In the genomic region with DNA sequence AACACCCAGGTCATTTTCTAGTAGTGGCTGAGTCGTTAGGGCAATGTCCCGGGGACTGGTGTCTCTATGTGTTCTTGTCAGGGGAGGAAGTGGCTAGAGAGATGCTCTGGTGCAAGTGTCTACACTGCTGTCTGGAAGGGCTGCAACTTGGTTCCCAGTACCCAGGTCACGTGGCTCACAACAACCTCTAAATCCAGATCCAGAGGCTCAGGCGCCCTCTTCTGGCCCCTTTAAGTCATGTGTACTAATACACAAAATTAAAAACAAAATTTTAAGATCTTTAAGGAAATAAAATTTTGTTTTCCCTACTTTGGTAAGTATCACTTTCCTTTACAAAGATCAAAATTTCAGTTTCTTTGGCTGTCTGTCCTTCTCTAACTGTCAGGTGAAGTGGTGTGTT, we compare ENCODE assay signal across 32 mouse cellular contexts.
DNase-seq lines count a peak whose midpoint lies in the region; ATAC-seq and TF ChIP-seq lines count a peak whose summit lies in the region.
"Had no signal": no experiment of that assay in that cellular context is flagged by ENCODE, and none has a peak within 500 bp of the region (broad histone marks: within the 10 kb centered on the region; RNA-seq: fewer than 3 reads in every experiment).

No protein-coding gene starts in this region.

- dilution Hi-C loops in CH12.LX (cut with MboI; ENCODE audit: extremely low pct_ligation_motif_present, extremely low pct_unique_long_range_greater_than_20kb, low sequenced_read_pairs) = no loop called here

- no peak overlapping the region for H3K4me2 ChIP-seq in liver, embryonic 14.5 days (ENCODE audit: low read depth)
- H3K4me2 ChIP-seq in liver, embryonic 12.5 days = no peak overlapping the region
- H3K4me2 ChIP-seq in CH12.LX (ENCODE audit: insufficient read depth, low read depth, poor library complexity, severe bottlenecking) = no peak overlapping the region
- H3K4me2 ChIP-seq in kidney, embryonic 15.5 days = no peak overlapping the region
- H3K4me2 ChIP-seq in hindbrain, embryonic 13.5 days = no peak overlapping the region
- H3K4me2 ChIP-seq: embryonic facial prominence, embryonic 15.5 days; forebrain, embryonic 12.5 days; heart, embryonic 12.5 days; hindbrain, embryonic 15.5 days; limb, embryonic 12.5 days; neural tube, embryonic 12.5 days had no signal

- no peak for TF ChIP-seq POLR2A in CH12.LX (IDR thresholded peaks at IDR 0.05; ENCODE audit: low read depth, low read length)
- no peak for TF ChIP-seq POLR2A in bone marrow, adult 2 months (IDR thresholded peaks at IDR 0.05; ENCODE audit: borderline replicate concordance, control insufficient read depth, low read depth, low read length)

- H3K9me3 ChIP-seq in liver, embryonic 14.5 days (ENCODE audit: control insufficient read depth, low read length) = no peaks in the 10 kb centered on the region
- no peaks in the 10 kb centered on the region for H3K9me3 ChIP-seq in liver, embryonic 12.5 days (replicated peaks)
- H3K9me3 ChIP-seq in CH12.LX (replicated peaks; ENCODE audit: low read length) (peaks cover 4% of the 10 kb centered on the region), ES-E14 (ENCODE audit: control insufficient read depth, insufficient read depth, low read depth, low read length) (no peaks in the 10 kb centered on the region)
- H3K9me3 ChIP-seq in kidney, embryonic 15.5 days (replicated peaks) = no peaks in the 10 kb centered on the region
- no peaks in the 10 kb centered on the region for H3K9me3 ChIP-seq in hindbrain, embryonic 13.5 days
- H3K9me3 ChIP-seq: embryonic facial prominence, embryonic 10.5 days; embryonic facial prominence, embryonic 15.5 days; forebrain, embryonic 12.5 days; heart, embryonic 12.5 days; hindbrain, embryonic 15.5 days; limb, embryonic 12.5 days; midbrain, embryonic 10.5 days; neural tube, embryonic 12.5 days had no signal

- H3K27ac ChIP-seq in liver, embryonic 14.5 days = no peak overlapping the region
- no peak overlapping the region for H3K27ac ChIP-seq in liver, embryonic 12.5 days
- no peak overlapping the region for H3K27ac ChIP-seq in CH12.LX (ENCODE audit: insufficient read depth, low read depth)
- H3K27ac ChIP-seq in ES-E14 (ENCODE audit: insufficient read depth, low read depth, low read length, poor library complexity, severe bottlenecking) = no peak overlapping the region
- no peak overlapping the region for H3K27ac ChIP-seq in bone marrow, adult 2 months (ENCODE audit: control insufficient read depth, insufficient read depth, low read depth, low read length, poor library complexity)
- no peak overlapping the region for H3K27ac ChIP-seq in kidney, embryonic 15.5 days
- no peak overlapping the region for H3K27ac ChIP-seq in hindbrain, embryonic 13.5 days
- H3K27ac ChIP-seq: embryonic facial prominence, embryonic 10.5 days; embryonic facial prominence, embryonic 15.5 days; forebrain, embryonic 12.5 days; hindbrain, embryonic 15.5 days; limb, embryonic 12.5 days; midbrain, embryonic 10.5 days; neural tube, embryonic 12.5 days had no signal

- 75% methylated on average over 4 of the region's 4 CpGs for WGBS in liver, embryonic 14.5 days (ENCODE audit: insufficient replicate concordance)
- WGBS in liver, embryonic 12.5 days (ENCODE audit: insufficient replicate concordance) = 82% methylated on average over 4 of the region's 4 CpGs
- WGBS in bone marrow, adult 2 months = 82% methylated on average over 4 of the region's 4 CpGs
- 90% methylated on average over 4 of the region's 4 CpGs for WGBS in kidney, embryonic 15.5 days
- 91% methylated on average over 4 of the region's 4 CpGs for WGBS in hindbrain, embryonic 13.5 days

- H3K36me3 ChIP-seq in liver, embryonic 14.5 days (replicated peaks; ENCODE audit: control insufficient read depth, insufficient read depth, low read depth) = no peaks in the 10 kb centered on the region
- H3K36me3 ChIP-seq in liver, embryonic 12.5 days = no peaks in the 10 kb centered on the region
- H3K36me3 ChIP-seq in CH12.LX (replicated peaks in 1 of 2; ENCODE audit: control insufficient read depth in 1 of 2, insufficient read depth in 1 of 2, low read length in 1 of 2) (no peaks in the 10 kb centered on the region), ES-E14 (ENCODE audit: control insufficient read depth, insufficient read depth, low read length, poor library complexity, severe bottlenecking) (no peaks in the 10 kb centered on the region)
- H3K36me3 ChIP-seq in kidney, embryonic 15.5 days = no peaks in the 10 kb centered on the region
- no peaks in the 10 kb centered on the region for H3K36me3 ChIP-seq in hindbrain, embryonic 13.5 days
- H3K36me3 ChIP-seq: embryonic facial prominence, embryonic 10.5 days; embryonic facial prominence, embryonic 15.5 days; forebrain, embryonic 12.5 days; heart, embryonic 12.5 days; hindbrain, embryonic 15.5 days; limb, embryonic 12.5 days; midbrain, embryonic 10.5 days; neural tube, embryonic 12.5 days had no signal

- in situ Hi-C loops in CH12.LX (cut with MboI; ENCODE audit: low pct_ligation_motif_present, low pct_unique_long_range_greater_than_20kb, low sequenced_read_pairs) = loop anchor here (10.0 kb wide), 1 partner anchor 162 kb away; no protein-coding TSS in a partner anchor
- in situ Hi-C loops in ES-E14 (cut with MboI; ENCODE audit: low sequenced_read_pairs in 2 of 2, unreplicated experiment in 2 of 2) = no loop called here

- no peak for DNase-seq in liver, embryonic 14.5 days (ENCODE audit: low read depth in 3 of 3, low spot score in 3 of 3)
- DNase-seq in CH12.LX (ENCODE audit: extremely low read depth) (no peak), ES-E14 (ENCODE audit: low read depth, low spot score) (no peak)
- DNase-seq: adrenal gland, adult 2 months; adrenal gland, postnatal 36 days; cerebellum, adult 2 months; cerebellum, postnatal 25 days; gastrocnemius, postnatal 36 days; heart, adult 18-20 months; kidney, adult 2 months; kidney, postnatal 10 days; lung, adult 2 months; lung, postnatal 14 days; right cerebral cortex, adult 18-20 months; thymus, adult 2 months; thymus, postnatal 36 days had no signal

- no peak for TF ChIP-seq EP300 in liver, embryonic 14.5 days (IDR thresholded peaks at IDR 0.05; ENCODE audit: low read depth)
- no peak for TF ChIP-seq EP300 in CH12.LX (IDR thresholded peaks at IDR 0.05; ENCODE audit: low read length)

- peaks cover 0 to 2% of the 10 kb centered on the region in 2 experiments; a peak in 1 of 4 replicates for H3K4me1 ChIP-seq in liver, embryonic 14.5 days (replicated peaks; ENCODE audit: control insufficient read depth in 2 of 2, insufficient read depth in 2 of 2, low read length in 1 of 2)
- H3K4me1 ChIP-seq in liver, embryonic 12.5 days = 0 out of 2 replicates have a peak, but pooled peaks cover 5% of the 10 kb centered on the region
- H3K4me1 ChIP-seq in CH12.LX (ENCODE audit: control insufficient read depth in 1 of 2, insufficient read depth in 2 of 2) (peaks cover 34 to 95% of the 10 kb centered on the region in 2 experiments), ES-E14 (ENCODE audit: control insufficient read depth in 2 of 2, insufficient read depth in 2 of 2, low read length in 2 of 2, poor library complexity in 1 of 2) (no peaks in the 10 kb centered on the region)
- H3K4me1 ChIP-seq in bone marrow, adult 2 months (ENCODE audit: control insufficient read depth, insufficient read depth, low read length) = peaks cover 2% of the 10 kb centered on the region; the same call in 1 of the 2 replicates
- H3K4me1 ChIP-seq in kidney, embryonic 15.5 days = no peaks in the 10 kb centered on the region
- H3K4me1 ChIP-seq in hindbrain, embryonic 13.5 days (replicated peaks) = peaks cover 6% of the 10 kb centered on the region; the same call in 1 of the 2 replicates
- H3K4me1 ChIP-seq: embryonic facial prominence, embryonic 15.5 days; hindbrain, embryonic 15.5 days; neural tube, embryonic 12.5 days had no signal

- TF ChIP-seq RAD21 in CH12.LX (IDR thresholded peaks at IDR 0.05; ENCODE audit: low read depth, low read length) = peak; percentile 50

- ATAC-seq in liver, embryonic 14.5 days (ENCODE audit: insufficient read depth) = no peak
- no peak for ATAC-seq in liver, embryonic 12.5 days
- no peak for ATAC-seq in kidney, embryonic 15.5 days (replicated peaks; ENCODE audit: low FRiP score)
- no peak for ATAC-seq in hindbrain, embryonic 13.5 days (ENCODE audit: low FRiP score)
- ATAC-seq: activated CD4-positive, CD25-positive, alpha-beta regulatory T cell, adult 4 months; inflammation-experienced regulatory T-cells, adult 6 months; midbrain, embryonic 16.5 days had no signal

- peak; percentile 30; the same call in 1 of the 2 replicates for TF ChIP-seq CTCF in liver, embryonic 14.5 days (IDR thresholded peaks at IDR 0.05; ENCODE audit: low read depth)
- TF ChIP-seq CTCF in CH12.LX (conservative IDR thresholded peaks at IDR 0.05 in 1 of 2, IDR thresholded peaks at IDR 0.05 in 1 of 2; ENCODE audit: low read depth in 2 of 2, low read length in 2 of 2) = peak in 1 of 2 experiments; percentile 51; a peak in 2 of 4 replicates
- TF ChIP-seq CTCF in bone marrow, adult 2 months (IDR thresholded peaks at IDR 0.05; ENCODE audit: control insufficient read depth, insufficient read depth, low read length) = 0 out of 2 replicates have a peak, but pooled peaks have one; percentile 4

- H3K4me3 ChIP-seq in liver, embryonic 14.5 days (ENCODE audit: insufficient read depth in 1 of 2, low read depth in 2 of 2, low read length in 2 of 2) = no peak overlapping the region
- no peak overlapping the region for H3K4me3 ChIP-seq in liver, embryonic 12.5 days
- no peak overlapping the region for H3K4me3 ChIP-seq in CH12.LX (replicated peaks in 1 of 3; ENCODE audit: low read depth in 2 of 3, low read length in 2 of 3, poor library complexity in 1 of 3)
- H3K4me3 ChIP-seq in ES-E14 (ENCODE audit: insufficient read depth in 1 of 2, low read depth in 1 of 2, low read length in 2 of 2, poor library complexity in 1 of 2, severe bottlenecking in 1 of 2) = no peak overlapping the region
- no peak overlapping the region for H3K4me3 ChIP-seq in bone marrow, adult 2 months (replicated peaks; ENCODE audit: control insufficient read depth, low read depth, low read length)
- no peak overlapping the region for H3K4me3 ChIP-seq in kidney, embryonic 15.5 days (replicated peaks)
- H3K4me3 ChIP-seq in hindbrain, embryonic 13.5 days = no peak overlapping the region
- H3K4me3 ChIP-seq: embryonic facial prominence, embryonic 10.5 days; embryonic facial prominence, embryonic 15.5 days; forebrain, embryonic 12.5 days; heart, embryonic 12.5 days; hindbrain, embryonic 15.5 days; limb, embryonic 12.5 days; midbrain, embryonic 10.5 days; myocyte; neural tube, embryonic 12.5 days had no signal

- H3K9ac ChIP-seq in liver, embryonic 14.5 days (replicated peaks) = no peak overlapping the region
- H3K9ac ChIP-seq in liver, embryonic 12.5 days = no peak overlapping the region
- H3K9ac ChIP-seq in CH12.LX (ENCODE audit: insufficient read depth, low read depth) = no peak overlapping the region
- H3K9ac ChIP-seq in ES-E14 (ENCODE audit: insufficient read depth, low read depth, low read length, poor library complexity, severe bottlenecking) = no peak overlapping the region
- H3K9ac ChIP-seq in kidney, embryonic 15.5 days = no peak overlapping the region
- no peak overlapping the region for H3K9ac ChIP-seq in hindbrain, embryonic 13.5 days
- H3K9ac ChIP-seq: embryonic facial prominence, embryonic 15.5 days; forebrain, embryonic 12.5 days; heart, embryonic 12.5 days; hindbrain, embryonic 15.5 days; limb, embryonic 12.5 days; neural tube, embryonic 12.5 days had no signal

- H3K79me2 ChIP-seq in CH12.LX (replicated peaks; ENCODE audit: control insufficient read depth, extremely low read depth, insufficient read depth, poor library complexity, severe bottlenecking) = no peaks in the 10 kb centered on the region

- no peaks in the 10 kb centered on the region for H3K27me3 ChIP-seq in liver, embryonic 14.5 days (ENCODE audit: control insufficient read depth, insufficient read depth, low read length)
- H3K27me3 ChIP-seq in liver, embryonic 12.5 days (replicated peaks) = peaks cover 8% of the 10 kb centered on the region; the same call in 1 of the 2 replicates
- H3K27me3 ChIP-seq in CH12.LX (replicated peaks) = no peaks in the 10 kb centered on the region
- peaks cover 3% of the 10 kb centered on the region; the same call in 1 of the 2 replicates for H3K27me3 ChIP-seq in kidney, embryonic 15.5 days
- H3K27me3 ChIP-seq in hindbrain, embryonic 13.5 days = no peaks in the 10 kb centered on the region
- H3K27me3 ChIP-seq: embryonic facial prominence, embryonic 15.5 days; forebrain, embryonic 12.5 days; heart, embryonic 12.5 days; hindbrain, embryonic 15.5 days; neural tube, embryonic 12.5 days had no signal
